Mouse (Mus musculus) embryonic facial prominence, embryonic 12.5 days (tissue): Measurements from ENCODE around the gene Plk5. TPM values are rescaled to one million over a fixed set of nuclear protein-coding genes. Genes with fewer than 3 reads are reported as not detected.

Source experiments
- ATAC-seq: fragments of 200-750 bp; cut with Nextera tagmentation; 2 replicates; pipeline ENCODE4 v1.8.0; 2017; ENCODE audit not compliant: insufficient number of reproducible peaks, insufficient read depth, low FRiP score, low TSS enrichment
- H3K27ac ChIP-seq: fragments of 300-500 bp; sonication (generic); 2 replicates; pipeline ENCODE4 v1.5.1; 2016; ENCODE audit warnings: mild to moderate bottlenecking
- H3K27me3 ChIP-seq: fragments of 300-500 bp; sonication (generic); 2 replicates; pipeline ENCODE4 v1.6.1; 2016; ENCODE audit warnings: mild to moderate bottlenecking, moderate library complexity
- H3K36me3 ChIP-seq: fragments of 300-500 bp; sonication (generic); 2 replicates; pipeline ENCODE4 v1.6.1; 2016; ENCODE audit warnings: mild to moderate bottlenecking
- H3K4me1 ChIP-seq: fragments of 300-500 bp; sonication (generic); 2 replicates; pipeline ENCODE4 v1.6.1; 2016
- H3K4me2 ChIP-seq: fragments of 300-500 bp; sonication (generic); replicated peaks from 2 replicates; pipeline ENCODE4 v1.6.1; 2016; ENCODE audit warnings: mild to moderate bottlenecking, moderate library complexity
- H3K4me3 ChIP-seq: fragments of 300-500 bp; sonication (generic); 2 replicates; pipeline ENCODE4 v1.5.1; 2016; ENCODE audit warnings: mild to moderate bottlenecking
- H3K9ac ChIP-seq: fragments of 300-500 bp; sonication (generic); 2 replicates; pipeline ENCODE4 v1.6.1; 2016; ENCODE audit warnings: mild to moderate bottlenecking, moderate library complexity
- H3K9me3 ChIP-seq: fragments of 300-500 bp; sonication (generic); 2 replicates; pipeline ENCODE4 v1.6.1; 2016; ENCODE audit warnings: mild to moderate bottlenecking, moderate library complexity
- WGBS: fragments of 180-500 bp; shearing (Covaris S2); methylation state at CpG from one replicate; pipeline ENCODE4 v1.1.7; 2016; 5-methylcytosine and 5-hydroxymethylcytosine counted together
- microRNA-seq: library from miRNA; unstranded; fragments of <30 nt; microRNA quantifications from one replicate; pipeline ENCODE4, GENCODE M21; 2017
- polyA plus RNA-seq: library from polyadenylated mRNA; unstranded; fragments of >200 nt; fragmentation: Nextera tagmentation; extraction: Ambion mirVana; gene quantifications from 2 replicates; pipeline ENCODE4 v1.2.1, GENCODE M21; 2016

Gene Plk5
- polyA plus RNA-seq, 1 experiment from 2014 or later, result 1.2 TPM

- H3K27me3 ChIP-seq, result no peaks in the 10 kb centered on the region
- 2% methylated on average over 27 of the region's 27 CpGs for WGBS
- H3K4me3 ChIP-seq, result peak within 1 kb of the TSS; percentile 96
- ATAC-seq, result peak; percentile 43
- H3K9ac ChIP-seq, result peak within 1 kb of the TSS; percentile 88
- peak within 1 kb of the TSS; percentile 83 for H3K27ac ChIP-seq
- H3K4me1 ChIP-seq, result peaks cover 24% of the 10 kb centered on the region
- H3K4me2 ChIP-seq, result peak within 1 kb of the TSS; percentile 96
- H3K9me3 ChIP-seq, result no peaks in the 10 kb centered on the region
- peaks cover 55% of the 10 kb centered on the region for H3K36me3 ChIP-seq
Measured at GRCm38 (mm10) chr10:80406684-80407501, 50.6 kb downstream of the Plk5 start, which contains the start of gene Uqcr11. Gene Uqcr11, minus strand, starts transcription at chr10:80406830.

DNA sequence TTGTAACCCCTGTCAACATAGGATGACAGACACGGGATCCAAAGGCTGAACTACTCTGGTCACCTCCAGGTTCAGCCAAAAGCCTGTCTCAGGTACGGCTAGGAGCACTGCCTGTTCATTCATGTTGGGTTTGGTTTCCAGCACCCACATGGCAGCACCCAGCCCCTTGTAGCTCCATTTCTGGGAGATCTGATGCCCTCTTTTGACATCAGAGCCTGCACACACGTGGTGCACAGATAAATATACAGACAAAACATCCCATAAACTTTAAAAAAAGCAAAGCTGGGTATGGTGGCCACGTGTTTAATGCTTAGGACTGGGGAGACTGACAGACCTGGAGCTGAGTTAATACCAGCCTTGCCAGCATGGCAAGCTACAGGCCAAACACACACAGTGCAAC is 51.7 kb downstream of the Plk5 start:
- H3K4me2 ChIP-seq, result no peak overlapping the region
- no peak for ATAC-seq
- H3K36me3 ChIP-seq, result peaks cover 57% of the 10 kb centered on the region
- H3K4me3 ChIP-seq, result no peak overlapping the region
- peaks cover 24% of the 10 kb centered on the region for H3K4me1 ChIP-seq
- H3K27ac ChIP-seq, result no peak overlapping the region; the same call in 1 of the 2 replicates
- no peaks in the 10 kb centered on the region for H3K9me3 ChIP-seq
- no peaks in the 10 kb centered on the region for H3K27me3 ChIP-seq
- no peak overlapping the region for H3K9ac ChIP-seq
- 50% methylated on average over 4 of the region's 4 CpGs for WGBS

DNA sequence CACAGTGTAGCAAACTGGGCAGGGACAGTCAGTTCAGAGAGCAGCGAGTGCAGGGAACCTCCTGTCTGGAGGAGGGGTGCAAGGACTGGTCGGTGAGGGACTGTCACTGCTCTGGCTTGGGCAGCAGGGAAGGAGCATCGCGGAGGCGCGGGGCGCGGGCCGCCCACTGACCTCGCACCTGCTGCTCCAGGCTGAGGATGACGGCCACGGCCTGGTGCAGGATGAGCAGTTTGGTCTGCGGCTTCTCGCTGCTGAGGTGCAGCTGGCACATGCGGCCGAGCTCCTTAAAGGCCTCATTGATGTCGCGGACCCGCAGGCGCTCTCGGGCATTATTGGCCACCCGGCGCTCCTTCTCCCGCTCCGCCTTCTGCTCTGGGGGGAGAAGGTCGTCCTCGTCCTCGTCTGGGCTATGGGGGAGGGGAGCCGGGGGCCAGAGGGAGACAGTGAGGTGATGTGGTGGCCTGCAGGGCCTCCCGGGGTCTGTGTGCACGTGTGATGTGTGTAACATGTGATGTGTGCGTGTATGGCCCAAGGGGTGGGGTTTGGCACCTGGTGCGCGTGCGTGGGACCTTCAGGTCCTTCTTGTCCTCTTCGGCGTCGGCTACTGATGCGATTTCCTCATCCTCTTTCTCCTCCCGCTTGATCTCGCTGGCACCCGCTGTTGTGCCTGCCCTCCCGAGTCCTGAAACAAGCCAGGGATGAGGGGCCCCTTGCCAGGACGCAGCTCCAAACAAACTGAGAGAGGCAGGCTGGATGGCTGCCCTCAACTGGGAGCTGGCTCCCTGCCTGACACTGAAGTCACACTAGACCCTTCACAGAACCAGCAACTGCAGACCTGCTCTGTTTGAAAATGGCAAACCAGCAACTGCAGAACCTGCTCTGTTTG is 56.6 kb downstream of the Plk5 start:
- 89% methylated on average over 44 of the region's 44 CpGs for WGBS
- H3K27me3 ChIP-seq, result no peaks in the 10 kb centered on the region
- H3K9me3 ChIP-seq, result no peaks in the 10 kb centered on the region
- no peak overlapping the region for H3K4me3 ChIP-seq
- H3K4me1 ChIP-seq, result 0 out of 2 replicates have a peak, but pooled peaks cover 4% of the 10 kb centered on the region
- H3K4me2 ChIP-seq, result no peak overlapping the region
- no peak for ATAC-seq
- H3K27ac ChIP-seq, result no peak overlapping the region
- no peak overlapping the region for H3K9ac ChIP-seq
- H3K36me3 ChIP-seq, result peaks cover 92% of the 10 kb centered on the region

Small RNA genes lying within 50 kb of the gene (microRNA-seq; reads per million reads assigned to microRNA genes)
- gene Gm22721, result not detected

Other genes with a start within 250 kb of the Plk5 start
- gene Stk11, start 240.7 kb upstream of the Plk5 start, polyA plus RNA-seq, result 17.2 and 18.5 TPM in 2 replicates
- 457 and 481 TPM in 2 replicates for gene Atp5d, start 217.8 kb upstream of the Plk5 start, polyA plus RNA-seq
- gene Cbarp, start 215.6 kb upstream of the Plk5 start, polyA plus RNA-seq, result 8.4 and 8.5 TPM in 2 replicates
- gene Midn, start 208.2 kb upstream of the Plk5 start, polyA plus RNA-seq, result 33.4 and 35.1 TPM in 2 replicates
- 151 and 159 TPM in 2 replicates for gene Cirbp, start 190.5 kb upstream of the Plk5 start, polyA plus RNA-seq
- 11.6 and 13.0 TPM in 2 replicates for gene 1600002K03Rik, start 183.5 kb upstream of the Plk5 start, polyA plus RNA-seq
- gene Efna2, start 177.0 kb upstream of the Plk5 start, polyA plus RNA-seq, result 55.8 and 56.9 TPM in 2 replicates
- gene Mum1, start 130.0 kb upstream of the Plk5 start, polyA plus RNA-seq, result 85.1 and 93.4 TPM in 2 replicates
- gene Ndufs7, start 107.3 kb upstream of the Plk5 start, polyA plus RNA-seq, result 260 and 269 TPM in 2 replicates
- gene Gamt, start 95.4 kb upstream of the Plk5 start, polyA plus RNA-seq, result 33.8 and 38.6 TPM in 2 replicates
- 70.7 and 71.8 TPM in 2 replicates for gene Dazap1, start 95.0 kb upstream of the Plk5 start, polyA plus RNA-seq
- 851 and 902 TPM in 2 replicates for gene Rps15, start 64.0 kb upstream of the Plk5 start, polyA plus RNA-seq
- 18.3 and 21.7 TPM in 2 replicates for gene Apc2, start 60.5 kb upstream of the Plk5 start, polyA plus RNA-seq
- gene 2310011J03Rik, start 35.9 kb upstream of the Plk5 start, polyA plus RNA-seq, result 50.0 and 50.3 TPM in 2 replicates
- gene Pcsk4, start 27.0 kb upstream of the Plk5 start, polyA plus RNA-seq, result 4.5 and 5.1 TPM in 2 replicates
- 4.2 and 5.7 TPM in 2 replicates for gene Reep6, start 26.5 kb upstream of the Plk5 start, polyA plus RNA-seq
- gene Adamtsl5, start 8.0 kb upstream of the Plk5 start, polyA plus RNA-seq, result 1.0 and 2.2 TPM in 2 replicates
- 13.1 and 14.9 TPM in 2 replicates for gene Mex3d, start 31.2 kb downstream of the Plk5 start, polyA plus RNA-seq
- 332 and 349 TPM in 2 replicates for gene Mbd3, start 43.1 kb downstream of the Plk5 start, polyA plus RNA-seq
- gene Uqcr11, start 50.4 kb downstream of the Plk5 start, polyA plus RNA-seq, result 403 and 464 TPM in 2 replicates
- 251 and 258 TPM in 2 replicates for gene Tcf3, start 77.2 kb downstream of the Plk5 start, polyA plus RNA-seq
- gene Onecut3, start 138.4 kb downstream of the Plk5 start, polyA plus RNA-seq, result 0.10 and 0.13 TPM in 2 replicates
- gene Atp8b3, start 182.7 kb downstream of the Plk5 start, polyA plus RNA-seq, result 0.19 and 0.23 TPM in 2 replicates
- 32.9 and 33.1 TPM in 2 replicates for gene Rexo1, start 205.1 kb downstream of the Plk5 start, polyA plus RNA-seq
- 12.4 and 12.5 TPM in 2 replicates for gene Klf16, start 220.9 kb downstream of the Plk5 start, polyA plus RNA-seq
- 123 and 125 TPM in 2 replicates for gene Abhd17a, start 233.9 kb downstream of the Plk5 start, polyA plus RNA-seq
- 77.4 and 80.6 TPM in 2 replicates for gene Scamp4, start 246.4 kb downstream of the Plk5 start, polyA plus RNA-seq
- gene Adat3, start 246.4 kb downstream of the Plk5 start, polyA plus RNA-seq, result 7.0 and 7.8 TPM in 2 replicates
- gene Gm49322, start 249.6 kb downstream of the Plk5 start, polyA plus RNA-seq, result 4.7 and 5.9 TPM in 2 replicates